Mouse (Mus musculus) C2C12 (cell line): Measurements from ENCODE around the gene Pfpl. TPM values are rescaled to one million over a fixed set of nuclear protein-coding genes. Genes with fewer than 3 reads are reported as not detected.

Experiments used
- H3K27me3 ChIP-seq: one replicate; pipeline ENCODE4 v1.6.1; 2011; ENCODE audit not compliant: control insufficient read depth, insufficient read depth, insufficient read length
- H3K36me3 ChIP-seq: one replicate; pipeline ENCODE4 v1.6.1; 2011; ENCODE audit not compliant: control insufficient read depth, insufficient read depth
- H3K4me3 ChIP-seq: one replicate; pipeline ENCODE4 v1.5.1; 2011; ENCODE audit warnings: mild to moderate bottlenecking, control low read depth; ENCODE audit not compliant: poor library complexity, insufficient read depth, severe bottlenecking
- H3K79me2 ChIP-seq: one replicate; pipeline ENCODE4 v1.6.1; 2011; ENCODE audit not compliant: control insufficient read depth, insufficient read depth
- H3K79me3 ChIP-seq: one replicate; pipeline ENCODE4 v1.6.1; 2011; ENCODE audit warnings: low read depth, control low read depth
- H3ac ChIP-seq: one replicate; pipeline ENCODE3; 2011; ENCODE audit warnings: low read depth; ENCODE audit not compliant: control insufficient read depth, insufficient read length
- CEBPB ChIP-seq: IDR thresholded peaks from one replicate; pipeline ENCODE4 v1.6.1; 2011; ENCODE audit warnings: low read depth, mild to moderate bottlenecking, control low read depth, moderate library complexity
- CTCF ChIP-seq: IDR thresholded peaks from one replicate; pipeline ENCODE4 v1.5.1; 2011; ENCODE audit not compliant: control insufficient read depth, insufficient read depth, insufficient read length
- FOSL1 ChIP-seq: IDR thresholded peaks from one replicate; pipeline ENCODE4 v1.8.0; 2011; ENCODE audit warnings: mild to moderate bottlenecking, low read length; ENCODE audit not compliant: poor library complexity, insufficient read depth, severe bottlenecking
- MAX ChIP-seq: IDR thresholded peaks from one replicate; pipeline ENCODE4 v1.6.1; 2011; ENCODE audit warnings: mild to moderate bottlenecking, control low read depth
- MYOD1 ChIP-seq: IDR thresholded peaks from one replicate; pipeline ENCODE4 v1.6.1; 2011; ENCODE audit warnings: low read depth; ENCODE audit not compliant: control insufficient read depth, insufficient read length
- MYOG ChIP-seq: IDR thresholded peaks from one replicate; pipeline ENCODE4 v1.6.1; 2011; ENCODE audit not compliant: control insufficient read depth, insufficient read length; ENCODE audit errors: extremely low read depth
- USF1 ChIP-seq: IDR thresholded peaks from one replicate; pipeline ENCODE4 v1.6.1; 2011; ENCODE audit warnings: low read depth, mild to moderate bottlenecking, control low read depth, moderate library complexity
- polyA plus RNA-seq: library from polyadenylated mRNA; unstranded; fragments of >200 nt; fragmentation: generic; extraction: Trizol; gene quantifications from one replicate; pipeline ENCODE4 v1.2.1, GENCODE M21; 2012; ENCODE audit warnings: missing spikeins

The Pfpl gene
- polyA plus RNA-seq, 1 experiment = not detected

GRCm38 (mm10) chr19:12440103-12440725 lies 12.5 kb downstream of the Pfpl start:
- Histone ChIP-seq H3ac (no peak overlapping the region), H3K79me2 (no peaks in the 10 kb centered on the region), H3K4me3 (no peak overlapping the region), H3K27me3 (no peaks in the 10 kb centered on the region), H3K79me3 (no peaks in the 10 kb centered on the region), H3K36me3 (no peaks in the 10 kb centered on the region)
- TF ChIP-seq CTCF (no peak), CEBPB (no peak), MYOD1 (no peak), MAX (no peak), MYOG (no peak), USF1 (no peak)

GRCm38 (mm10) chr19:12442560-12442959 lies 14.9 kb downstream of the Pfpl start:
- Histone ChIP-seq H3K36me3 (no peaks in the 10 kb centered on the region), H3K4me3 (no peak overlapping the region), H3ac (no peak overlapping the region), H3K79me2 (no peaks in the 10 kb centered on the region), H3K27me3 (no peaks in the 10 kb centered on the region), H3K79me3 (no peaks in the 10 kb centered on the region)
- TF ChIP-seq USF1 (no peak), CTCF (no peak), MYOG (no peak), CEBPB (no peak), MYOD1 (no peak), FOSL1 (no peak), MAX (no peak)

GRCm38 (mm10) chr19:12445014-12445413 lies 17.3 kb downstream of the Pfpl start:
- no peaks in the 10 kb centered on the region for H3K79me3 ChIP-seq
- H3K36me3 ChIP-seq = no peaks in the 10 kb centered on the region
- peak; percentile 70 for TF ChIP-seq CEBPB
- TF ChIP-seq MAX = no peak
- no peak overlapping the region for H3K4me3 ChIP-seq
- no peaks in the 10 kb centered on the region for H3K27me3 ChIP-seq
- H3K79me2 ChIP-seq = no peaks in the 10 kb centered on the region
- H3ac ChIP-seq = no peak overlapping the region

DNA sequence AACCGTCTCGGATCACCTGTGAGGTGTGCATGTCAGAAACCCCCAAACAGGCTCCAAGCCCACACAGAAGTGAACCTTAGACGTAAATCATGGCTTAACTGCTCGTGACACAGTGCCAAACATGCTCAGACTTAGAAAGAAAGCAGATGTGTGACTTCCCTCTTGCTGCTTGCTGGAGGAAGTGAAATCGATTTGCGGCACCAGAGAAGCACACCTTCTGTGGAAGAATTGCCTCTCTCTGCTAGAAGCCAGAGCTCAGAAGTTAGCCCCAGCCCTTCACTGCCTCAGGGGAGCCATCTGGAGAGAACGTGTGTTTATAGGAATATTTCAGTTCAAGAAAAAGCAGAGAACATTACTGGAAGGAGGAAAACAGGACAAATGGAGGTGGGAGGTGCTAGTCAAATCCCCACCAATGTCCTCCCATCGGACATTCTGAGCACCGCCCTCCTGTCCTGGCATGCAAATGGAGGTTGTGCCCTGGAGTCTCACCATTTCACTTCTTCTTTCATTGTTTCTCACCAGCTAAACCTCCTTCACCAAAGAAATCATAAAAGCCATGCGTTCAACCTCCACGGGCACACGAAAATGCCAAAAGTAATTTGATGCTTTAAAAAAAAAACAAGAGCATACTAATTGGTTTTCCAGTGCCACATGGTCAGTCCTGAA lies 29.8 kb downstream of the Pfpl start:
- H3K4me3 ChIP-seq = no peak overlapping the region

GRCm38 (mm10) chr19:12459516-12459915 lies 31.8 kb downstream of the Pfpl start:
- TF ChIP-seq MYOG (no peak), MAX (no peak), USF1 (no peak), CEBPB (no peak), MYOD1 (no peak), CTCF (no peak), FOSL1 (no peak)
- no peaks in the 10 kb centered on the region for H3K79me2 ChIP-seq
- no peaks in the 10 kb centered on the region for H3K79me3 ChIP-seq
- no peak overlapping the region for H3ac ChIP-seq
- H3K4me3 ChIP-seq = no peak overlapping the region
- H3K36me3 ChIP-seq = no peaks in the 10 kb centered on the region
- H3K27me3 ChIP-seq = no peaks in the 10 kb centered on the region

More for the DNA sequence above, 29.8 kb downstream of the Pfpl start:
- H3K36me3 ChIP-seq = no peaks in the 10 kb centered on the region
- no peaks in the 10 kb centered on the region for H3K27me3 ChIP-seq
- H3K79me2 ChIP-seq = no peaks in the 10 kb centered on the region
- H3ac ChIP-seq = no peak overlapping the region
- H3K79me3 ChIP-seq = no peaks in the 10 kb centered on the region
- TF ChIP-seq MYOG (no peak), FOSL1 (no peak), CTCF (no peak), MYOD1 (no peak), USF1 (no peak), CEBPB (no peak), MAX (no peak)
